Mouse (Mus musculus): ENCODE data around the gene Rnf222. TPM values are rescaled to one million over a fixed set of nuclear protein-coding genes. Genes with fewer than 3 reads are reported as not detected.

Gene Rnf222
- total RNA-seq, 2 experiments from 2014 or later: 0.08 TPM; not detected in 1

GRCm38 (mm10) chr11:68884368-68884767, 4.0 kb upstream of the Rnf222 start:
- intact Hi-C loops (cut with DNase I): no loop called here
- DNase-seq (ENCODE audit: low spot score): no peak

DNA sequence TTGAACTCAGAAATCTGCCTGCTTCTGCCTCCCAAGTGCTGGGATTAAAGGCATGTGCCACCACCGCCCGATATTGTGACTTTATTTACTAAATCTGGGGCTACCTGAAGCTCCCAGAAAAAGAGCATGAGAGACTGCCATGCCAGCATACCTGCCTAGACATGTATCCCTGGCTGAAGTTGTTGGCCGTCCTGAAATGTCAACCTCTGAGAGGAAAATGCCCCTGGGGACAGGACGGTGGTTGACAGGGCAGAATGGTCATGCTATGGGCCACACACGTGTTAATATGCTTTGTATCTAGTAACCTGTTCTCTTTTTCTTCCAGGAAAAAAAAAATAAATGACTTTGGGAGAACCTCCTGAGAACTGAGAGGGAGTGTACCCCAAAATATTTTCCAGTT, 2.3 kb upstream of the Rnf222 start:
- DNase-seq (ENCODE audit: low spot score): no peak

GRCm38 (mm10) chr11:68888653-68889052, 300 bp downstream of the Rnf222 start:
- no peak for DNase-seq (ENCODE audit: low spot score)
- intact Hi-C loops (cut with DNase I): no loop called here

More for the DNA sequence above, 2.3 kb upstream of the Rnf222 start:
- intact Hi-C loops (cut with DNase I): no loop called here

DNA sequence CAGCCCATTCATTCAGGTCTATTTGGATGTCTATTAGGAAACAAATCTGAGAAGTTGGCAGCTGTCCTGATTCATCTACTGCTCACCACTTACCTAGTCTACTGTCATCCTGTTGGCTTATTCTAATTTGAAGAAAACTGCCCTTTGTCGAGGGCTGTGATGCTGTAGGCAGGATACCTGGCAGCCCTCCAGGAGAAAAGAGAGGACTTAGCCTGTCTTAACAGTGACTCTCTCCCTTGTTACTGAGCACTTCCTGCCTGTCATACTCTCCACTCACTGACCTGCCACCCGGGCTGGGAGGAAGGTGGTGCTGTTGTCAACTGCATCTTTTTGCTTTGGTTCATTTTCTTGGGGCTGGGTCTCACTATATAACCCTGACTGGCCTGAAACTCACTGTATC, 2.3 kb downstream of the Rnf222 start:
- intact Hi-C loops (cut with DNase I): no loop called here

DNA sequence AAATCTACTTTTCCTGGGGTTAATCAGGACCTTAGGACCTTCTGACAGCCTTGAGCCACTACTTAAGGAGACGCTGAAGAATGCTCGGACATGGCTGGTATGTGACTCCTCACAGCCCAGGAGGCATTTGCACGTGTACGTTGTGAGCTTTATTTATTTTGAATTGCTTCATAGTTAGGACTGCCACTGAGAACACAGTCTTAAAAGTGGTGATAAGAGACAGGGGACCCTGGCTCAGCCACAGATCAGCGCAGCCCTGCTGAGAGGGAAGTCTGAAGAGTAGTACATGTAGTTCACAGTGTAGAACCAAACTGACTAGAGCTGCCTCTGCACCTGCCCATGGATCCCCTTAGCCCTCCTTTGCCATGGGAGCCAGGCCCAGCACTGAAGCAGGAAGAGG, 3.5 kb downstream of the Rnf222 start:
- intact Hi-C loops (cut with DNase I): no loop called here
- DNase-seq (ENCODE audit: low spot score): no peak

More for the DNA sequence above, 2.3 kb downstream of the Rnf222 start:
- DNase-seq (ENCODE audit: low spot score): no peak

- DNase-seq (ENCODE audit: low spot score): no peak
- intact Hi-C loops (cut with DNase I): no loop called here
Measured at GRCm38 (mm10) chr11:68892233-68892832, 4.0 kb downstream of the Rnf222 start.

DNA sequence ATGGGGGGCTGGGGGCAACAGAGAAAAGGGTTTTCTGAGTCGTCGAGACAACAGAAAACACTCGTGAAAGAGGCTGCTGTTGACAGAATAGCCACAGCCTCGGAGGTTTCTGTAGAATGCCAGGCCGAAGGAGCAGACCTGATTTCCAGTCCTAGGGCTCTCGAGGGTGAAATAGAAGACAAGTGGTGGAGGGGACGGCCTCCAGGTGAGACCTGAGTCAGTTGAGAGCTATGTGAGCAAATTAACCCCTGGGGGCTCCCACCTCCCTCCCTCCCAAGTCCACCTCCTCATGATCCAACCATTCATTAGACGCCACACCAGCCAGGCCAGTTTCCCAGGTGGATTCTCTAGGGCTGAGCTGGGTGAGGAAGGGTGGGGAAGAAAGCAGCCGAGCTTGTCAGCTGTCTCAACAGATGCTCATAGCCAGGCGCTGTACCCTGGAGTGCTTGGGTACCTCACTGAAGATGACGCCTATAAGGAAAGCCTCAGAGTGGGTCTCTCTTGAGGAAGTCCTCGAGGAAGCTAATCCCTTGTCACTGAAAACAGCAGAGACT, 5.6 kb downstream of the Rnf222 start:
- intact Hi-C loops (cut with DNase I): no loop called here

GRCm38 (mm10) chr11:68896247-68896646, 7.9 kb downstream of the Rnf222 start:
- intact Hi-C loops (cut with DNase I): no loop called here
- no peak for DNase-seq (ENCODE audit: low spot score)

More for the DNA sequence above, 5.6 kb downstream of the Rnf222 start:
- DNase-seq (ENCODE audit: low spot score): no peak

DNA sequence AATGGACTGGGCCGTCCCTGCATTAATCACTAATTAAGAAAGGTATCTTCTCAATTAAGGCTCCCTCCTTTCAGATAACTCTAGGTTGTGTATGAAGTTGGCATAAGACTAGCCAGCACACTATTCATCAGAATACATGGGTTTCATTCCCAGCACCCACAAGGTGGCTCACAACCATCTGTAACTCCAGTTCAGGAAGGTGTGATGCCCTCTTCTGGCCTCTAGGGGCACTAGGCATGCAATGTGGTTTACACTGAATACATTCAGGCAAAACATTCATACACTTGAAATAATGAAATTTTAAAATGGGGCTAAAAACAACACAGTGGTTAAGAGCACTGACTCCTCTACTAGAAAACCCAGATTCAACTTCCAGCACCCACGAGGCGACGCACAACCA, 8.8 kb downstream of the Rnf222 start:
- intact Hi-C loops (cut with DNase I): no loop called here
- DNase-seq (ENCODE audit: low spot score): no peak

DNA sequence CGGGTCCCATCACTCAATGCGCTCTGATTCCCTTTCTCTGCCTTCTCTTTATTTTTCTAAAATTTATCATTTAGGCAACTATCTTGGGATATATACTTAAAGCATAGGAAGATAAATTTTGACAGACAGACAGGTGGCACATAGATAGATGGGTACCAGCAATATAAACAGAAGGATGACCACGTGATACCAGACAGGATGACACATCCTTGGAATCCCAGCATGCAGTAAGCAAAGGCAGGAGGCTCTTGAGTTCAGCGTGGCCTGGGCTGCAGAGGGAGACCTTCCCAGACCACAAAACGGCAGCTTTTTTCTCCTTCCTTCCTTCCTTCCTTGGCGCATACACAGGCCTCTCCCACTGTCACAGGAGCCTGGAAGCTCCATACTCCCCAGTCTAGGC, 9.5 kb downstream of the Rnf222 start:
- DNase-seq (ENCODE audit: low spot score): no peak
- intact Hi-C loops (cut with DNase I): no loop called here

- no peak for DNase-seq (ENCODE audit: low spot score)
Measured at GRCm38 (mm10) chr11:68898790-68899189, 10.4 kb downstream of the Rnf222 start.

GRCm38 (mm10) chr11:68899815-68900214, 11.5 kb downstream of the Rnf222 start:
- no peak for DNase-seq (ENCODE audit: low spot score)
- intact Hi-C loops (cut with DNase I): loop anchor here (5.0 kb wide), 1 partner anchor 67 kb away; the partner anchor contains the start of gene Slc25a35

More at GRCm38 (mm10) chr11:68898790-68899189, 10.4 kb downstream of the Rnf222 start:
- intact Hi-C loops (cut with DNase I): no loop called here

GRCm38 (mm10) chr11:68900519-68901350, 12.4 kb downstream of the Rnf222 start:
- intact Hi-C loops (cut with DNase I): loop anchor here (5.0 kb wide), 1 partner anchor 67 kb away; the partner anchor contains the start of gene Slc25a35
- no peak for DNase-seq (ENCODE audit: low spot score)

GRCm38 (mm10) chr11:68901351-68902046, 13.1 kb downstream of the Rnf222 start, which contains the start of gene Rpl26:
Gene Rpl26 (plus strand): TSS chr11:68901583.
- intact Hi-C loops (cut with DNase I): loop anchor here (5.0 kb wide), 1 partner anchor 66 kb away; the partner anchor contains the start of gene Slc25a35
- DNase-seq (ENCODE audit: low spot score): peak; percentile 94

GRCm38 (mm10) chr11:68902047-68902364, 13.7 kb downstream of the Rnf222 start:
- intact Hi-C loops (cut with DNase I): loop anchor here (5.0 kb wide), 1 partner anchor 65 kb away; the partner anchor contains the start of gene Slc25a35
- no peak for DNase-seq (ENCODE audit: low spot score)

GRCm38 (mm10) chr11:68902367-68902766, 14.0 kb downstream of the Rnf222 start:
- intact Hi-C loops (cut with DNase I): loop anchor here (5.0 kb wide), 1 partner anchor 65 kb away; the partner anchor contains the start of gene Slc25a35
- no peak for DNase-seq (ENCODE audit: low spot score)

DNA sequence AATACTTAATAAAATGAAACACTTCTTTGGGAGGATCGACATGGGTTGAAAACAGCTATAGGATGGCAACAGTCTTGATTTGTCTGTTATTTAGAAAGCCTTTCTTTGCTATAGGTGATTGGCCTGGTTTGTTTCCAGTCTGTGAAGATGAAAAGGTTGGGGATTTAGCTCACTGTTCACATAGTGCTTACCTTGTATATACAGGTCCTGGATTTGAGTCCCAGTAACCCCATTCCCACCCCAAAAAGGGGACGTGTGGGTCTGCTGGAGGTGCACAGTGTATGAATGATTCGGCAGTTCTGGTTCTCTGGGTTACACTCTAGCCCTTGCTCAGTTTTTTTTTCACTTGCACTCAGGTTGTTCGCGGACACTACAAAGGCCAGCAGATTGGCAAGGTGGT, 14.5 kb downstream of the Rnf222 start:
- DNase-seq (ENCODE audit: low spot score): no peak
- intact Hi-C loops (cut with DNase I): loop anchor here (5.0 kb wide), 1 partner anchor 64 kb away; the partner anchor contains the start of gene Slc25a35

- no peak for DNase-seq (ENCODE audit: low spot score)
- intact Hi-C loops (cut with DNase I): loop anchor here (1.0 to 5.0 kb wide), 2 partner anchors 64 to 80 kb away; partner anchors contain the start of gene Slc25a35
Measured at GRCm38 (mm10) chr11:68903775-68904174, 15.4 kb downstream of the Rnf222 start.

- intact Hi-C loops (cut with DNase I): loop anchor here (1.0 to 5.0 kb wide), 4 partner anchors 38 to 133 kb away; partner anchors contain the start of gene Slc25a35
- DNase-seq (ENCODE audit: low spot score): peak; percentile 35
Measured at GRCm38 (mm10) chr11:68904375-68905137, 16.2 kb downstream of the Rnf222 start.

Data from heart, postnatal 25 days (tissue).